Mouse (Mus musculus): Measurements from ENCODE around the gene Scn8a.
A peak's percentile ranks its signal among the peaks of the same experiment; 100 is the strongest.
"Not testable (repeated sequence)": the region's sequence is repeated elsewhere in the genome, so short reads cannot be mapped to it uniquely, and the experiment has no call there.

The Scn8a gene

DNA sequence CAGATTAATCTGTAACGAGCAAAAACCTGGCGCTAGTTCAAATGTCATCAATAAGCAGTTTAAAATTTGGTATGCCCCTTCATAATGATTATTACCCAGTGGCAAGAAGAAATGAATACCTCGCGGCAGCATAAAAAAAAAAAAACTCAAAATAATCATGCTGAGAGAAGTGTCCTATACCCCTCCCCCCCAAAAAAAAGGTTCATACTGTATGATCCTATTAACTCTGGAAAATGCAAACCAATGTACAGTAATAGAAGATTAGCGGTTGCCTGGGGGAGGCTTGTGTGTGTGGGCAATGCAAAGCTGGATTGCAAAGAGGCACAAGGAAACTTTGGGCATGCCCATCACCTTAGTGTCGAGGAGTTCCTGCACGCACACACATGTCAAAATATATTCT lies at the start of gene Scn8a:
TSS of gene Scn8a (plus strand) at position 301 of the 400 bp plus-strand sequence.
- DNase-seq (ENCODE audit: low spot score in 2 of 2): no peak

DNA sequence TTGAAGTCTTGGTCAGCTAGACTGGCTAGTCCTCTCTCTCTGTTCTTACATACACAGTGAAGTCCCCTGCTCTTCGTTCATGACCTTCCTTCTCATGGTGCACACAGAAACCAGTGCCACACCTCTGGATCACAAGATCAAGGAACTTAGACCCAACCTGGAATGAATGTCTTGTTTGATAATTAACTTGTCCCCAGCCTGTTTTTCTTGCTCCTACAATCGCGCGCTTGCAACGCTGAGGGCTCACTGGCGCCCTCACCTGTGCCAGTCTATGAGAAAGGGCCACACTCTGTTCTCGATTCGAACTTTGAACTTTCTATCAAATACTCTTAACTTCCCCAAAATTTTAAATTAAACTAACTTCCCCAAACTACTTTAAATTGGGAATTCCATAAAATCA lies 47.8 kb upstream of the Scn8a start:
- DNase-seq (ENCODE audit: low spot score in 2 of 2): no peak

DNA sequence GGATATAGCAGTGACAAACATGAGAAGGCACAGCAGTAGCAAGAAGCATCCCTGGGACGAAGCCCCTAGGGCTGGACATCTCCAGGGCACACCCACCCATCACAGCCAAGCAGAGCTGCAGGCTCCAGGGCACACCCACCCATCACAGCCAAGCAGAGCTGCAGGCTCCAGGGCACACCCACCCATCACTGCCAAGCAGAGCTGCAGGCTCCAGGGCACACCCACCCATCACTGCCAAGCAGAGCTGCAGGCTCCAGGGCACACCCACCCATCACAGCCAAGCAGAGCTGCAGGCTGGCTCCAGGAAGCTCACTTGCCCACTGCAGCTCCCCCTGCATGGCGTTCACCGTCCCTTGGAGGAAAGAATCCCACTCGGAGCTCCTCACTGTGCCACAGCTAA lies 47.3 kb upstream of the Scn8a start:
- DNase-seq (ENCODE audit: low spot score in 2 of 2): not testable (repeated sequence)

DNA sequence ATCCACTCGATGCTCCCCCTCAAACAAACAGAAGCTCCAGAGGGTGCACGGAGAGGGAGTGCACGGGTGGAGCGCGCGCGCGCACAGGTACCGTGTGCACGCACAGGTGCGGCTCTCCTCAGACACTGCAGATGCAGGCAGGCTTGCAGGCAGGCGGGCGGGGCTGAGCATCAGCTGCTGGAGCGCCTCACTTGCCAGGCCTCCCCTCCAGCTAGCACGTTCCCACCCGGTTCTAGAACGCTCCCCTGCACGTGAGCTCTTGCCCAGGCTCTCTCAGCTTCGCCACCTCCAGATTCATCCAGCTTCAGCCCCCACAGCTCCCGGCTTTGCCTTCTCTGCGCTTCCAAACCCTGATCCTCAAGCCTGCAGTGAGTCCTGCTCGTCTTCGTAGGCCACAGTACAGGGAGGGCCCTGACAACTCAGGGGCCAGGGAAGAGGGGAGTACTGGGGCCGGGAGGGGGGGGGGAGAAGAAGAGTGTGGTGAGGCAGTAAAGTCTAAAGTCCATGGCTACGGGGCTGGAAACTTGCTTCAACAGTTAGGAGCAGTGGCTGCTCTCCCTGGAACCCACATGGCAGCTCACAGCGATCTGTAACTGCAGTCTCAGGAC lies 44.3 kb upstream of the Scn8a start:
- peak; percentile 76 to 82 for DNase-seq (ENCODE audit: low spot score in 2 of 2)

DNA sequence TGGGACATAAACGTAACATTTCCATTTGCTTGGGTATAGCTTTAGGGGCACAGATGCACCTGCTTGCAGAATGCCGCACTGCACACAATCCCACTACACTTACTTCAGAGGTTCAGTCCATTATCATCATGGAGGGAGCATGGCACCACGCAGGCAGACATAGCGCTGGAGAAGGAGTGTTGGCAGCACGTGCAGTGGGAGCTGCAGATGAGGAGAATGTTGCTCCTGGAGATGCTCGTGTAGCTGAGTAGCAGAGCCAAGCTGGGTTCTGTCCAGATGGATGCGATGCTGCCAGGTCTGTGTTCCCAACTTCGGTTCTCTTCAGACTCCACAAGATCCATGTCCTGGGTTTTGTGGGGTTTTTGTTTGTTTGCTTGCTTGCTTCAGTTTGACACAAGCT lies 43.6 kb upstream of the Scn8a start:
- no peak for DNase-seq (ENCODE audit: low spot score in 2 of 2)

DNA sequence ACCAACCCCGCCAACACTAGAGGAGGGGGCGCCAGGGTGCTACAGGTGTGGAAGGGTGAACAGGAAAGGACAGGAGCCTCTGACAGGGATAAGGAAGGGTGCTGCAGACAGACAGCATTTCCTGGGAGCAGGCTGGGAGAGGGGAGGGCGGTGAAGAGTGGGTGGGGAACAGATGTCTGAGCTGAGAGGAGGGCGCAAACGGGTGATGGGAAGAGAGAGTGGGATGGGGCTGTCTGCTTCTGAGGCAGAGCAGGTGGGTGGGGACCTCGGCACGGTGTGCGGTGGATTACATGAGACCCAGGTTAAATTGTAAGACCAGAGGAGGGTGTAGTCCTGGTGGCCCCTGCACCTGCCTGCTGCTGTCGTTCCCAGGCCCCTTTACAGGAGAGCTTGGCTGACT lies 39.9 kb upstream of the Scn8a start:
- peak; percentile 73 to 76 for DNase-seq (ENCODE audit: low spot score in 2 of 2)

DNA sequence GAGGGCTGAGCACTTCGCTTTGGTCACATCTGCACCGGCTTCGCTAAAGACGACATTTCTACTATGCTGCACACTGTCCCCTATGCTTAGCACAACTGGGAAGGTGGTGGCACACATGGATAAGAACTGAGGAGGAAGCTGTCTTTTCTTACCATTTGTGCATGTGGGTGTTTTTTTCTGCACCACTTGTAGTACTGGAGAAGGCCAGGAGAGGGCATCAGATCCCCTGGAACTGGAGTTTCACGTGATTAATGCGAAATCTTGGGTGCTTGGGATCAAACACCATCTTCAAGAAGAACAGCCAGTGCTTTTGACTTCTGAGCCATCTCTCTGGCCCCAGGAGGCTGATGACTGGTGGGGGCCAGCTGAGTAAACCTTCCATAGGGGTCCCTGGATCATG lies 39.0 kb upstream of the Scn8a start:
- no peak for DNase-seq (ENCODE audit: low spot score in 2 of 2)

DNA sequence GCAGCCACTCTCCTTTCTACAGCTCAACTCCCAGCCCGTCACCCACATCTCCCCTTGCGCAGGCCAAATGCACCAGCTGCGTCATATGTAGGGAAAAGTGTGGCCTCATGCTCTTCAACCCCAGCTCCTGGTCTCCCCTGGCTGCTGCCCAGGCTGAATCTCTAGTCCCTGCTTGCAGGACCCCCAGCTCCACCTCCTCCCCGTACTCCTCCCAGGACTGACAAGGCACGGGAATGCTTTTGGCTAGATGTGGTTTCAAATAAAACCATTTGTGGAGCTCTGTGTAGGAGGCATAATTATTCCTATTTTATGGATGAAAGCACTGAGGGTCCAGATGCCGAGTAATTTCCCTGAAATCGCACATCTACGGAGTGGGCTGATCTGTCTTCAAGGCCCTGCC lies 37.5 kb upstream of the Scn8a start:
- peak in 1 of 2 experiments; percentile 53 for DNase-seq (ENCODE audit: low spot score in 2 of 2)

DNA sequence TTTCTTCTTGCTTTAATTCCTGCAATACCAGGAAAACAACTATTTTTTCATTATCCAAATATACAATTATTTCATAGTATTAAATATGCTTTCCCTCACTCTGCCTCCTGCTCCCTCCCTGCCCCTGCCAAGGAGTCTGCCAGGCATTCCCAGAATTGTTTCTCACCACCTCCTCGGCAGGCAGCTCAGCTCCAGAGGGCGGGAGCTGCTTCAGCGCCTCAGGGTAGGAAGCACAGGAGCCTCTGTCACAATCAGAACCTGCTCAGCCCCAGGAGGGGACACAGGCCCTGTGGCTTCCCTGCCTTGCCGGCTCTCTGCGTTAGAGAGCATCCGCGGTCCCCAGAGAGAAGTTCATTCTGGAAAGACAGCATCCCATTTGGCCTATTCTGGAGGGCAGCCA lies 36.9 kb upstream of the Scn8a start:
- peak; percentile 55 to 79 for DNase-seq (ENCODE audit: low spot score in 2 of 2)

DNA sequence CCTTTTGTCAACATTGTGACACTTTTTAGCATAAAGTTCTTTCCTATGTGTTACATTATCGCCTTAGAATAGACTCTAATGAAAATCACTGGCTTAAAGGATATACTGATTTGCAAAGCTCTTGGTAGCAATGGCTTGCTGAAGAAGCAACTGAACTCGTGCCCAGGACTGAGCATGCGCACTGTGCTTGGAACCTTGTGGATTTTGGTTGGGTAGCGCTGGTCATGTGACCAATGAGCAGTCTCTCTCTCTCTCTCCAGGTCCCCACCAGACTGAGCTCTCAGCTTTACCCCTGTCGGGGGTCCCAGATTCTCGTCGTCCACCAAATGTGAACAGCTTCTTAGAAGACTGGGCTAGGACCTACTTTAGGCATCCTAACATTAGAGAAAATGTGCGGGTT lies 32.9 kb upstream of the Scn8a start:
- no peak for DNase-seq (ENCODE audit: low spot score in 2 of 2)

DNA sequence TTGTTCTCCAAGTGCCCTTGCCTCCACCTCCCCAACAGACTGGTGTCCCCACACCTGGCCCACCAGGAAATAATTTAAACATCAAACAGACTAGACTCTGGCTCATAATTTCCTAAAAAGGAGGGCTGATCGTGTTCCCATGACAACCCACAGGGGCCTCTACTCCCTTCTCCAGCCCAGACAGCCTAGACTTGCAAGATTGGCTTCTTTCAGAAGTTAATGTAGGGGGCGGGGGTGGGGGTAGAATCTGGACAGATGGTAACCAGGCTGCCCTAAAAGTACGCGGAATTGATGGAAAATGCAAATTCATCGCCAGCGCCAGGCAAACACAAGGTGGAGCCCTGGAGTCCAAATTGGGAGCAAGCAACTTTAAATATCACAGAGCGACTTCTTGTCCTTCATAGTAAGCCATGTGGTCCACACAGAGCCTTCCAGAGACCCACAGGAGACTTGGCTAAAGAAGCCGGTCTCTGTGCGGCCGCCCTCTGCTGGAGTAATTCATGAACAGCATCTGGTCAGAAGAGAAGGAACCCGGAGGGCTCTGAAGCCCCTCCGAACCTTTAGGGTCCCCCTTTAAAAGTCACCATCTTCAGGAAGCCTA lies 31.0 kb upstream of the Scn8a start:
- no peak for DNase-seq (ENCODE audit: low spot score in 2 of 2)

DNA sequence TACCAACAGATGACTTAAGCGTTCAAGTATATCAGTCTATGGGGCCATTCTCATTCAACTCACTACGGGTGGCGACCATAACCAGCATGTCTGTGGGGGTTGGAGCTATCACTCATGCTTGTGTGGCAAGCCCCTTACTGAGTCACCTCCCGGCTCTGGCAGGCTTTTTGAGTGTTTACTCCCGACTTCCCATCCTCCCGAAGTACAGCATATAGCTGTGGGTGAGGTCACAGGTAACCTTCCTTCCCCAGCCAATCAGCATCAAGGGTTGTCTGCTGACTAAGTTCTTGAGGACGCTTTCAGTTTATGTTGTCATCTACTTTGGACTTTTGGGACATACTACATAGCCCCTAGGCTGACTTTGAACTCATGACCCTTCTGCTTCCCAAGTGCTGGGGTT lies 25.3 kb upstream of the Scn8a start:
- DNase-seq (ENCODE audit: low spot score in 2 of 2): no peak

DNA sequence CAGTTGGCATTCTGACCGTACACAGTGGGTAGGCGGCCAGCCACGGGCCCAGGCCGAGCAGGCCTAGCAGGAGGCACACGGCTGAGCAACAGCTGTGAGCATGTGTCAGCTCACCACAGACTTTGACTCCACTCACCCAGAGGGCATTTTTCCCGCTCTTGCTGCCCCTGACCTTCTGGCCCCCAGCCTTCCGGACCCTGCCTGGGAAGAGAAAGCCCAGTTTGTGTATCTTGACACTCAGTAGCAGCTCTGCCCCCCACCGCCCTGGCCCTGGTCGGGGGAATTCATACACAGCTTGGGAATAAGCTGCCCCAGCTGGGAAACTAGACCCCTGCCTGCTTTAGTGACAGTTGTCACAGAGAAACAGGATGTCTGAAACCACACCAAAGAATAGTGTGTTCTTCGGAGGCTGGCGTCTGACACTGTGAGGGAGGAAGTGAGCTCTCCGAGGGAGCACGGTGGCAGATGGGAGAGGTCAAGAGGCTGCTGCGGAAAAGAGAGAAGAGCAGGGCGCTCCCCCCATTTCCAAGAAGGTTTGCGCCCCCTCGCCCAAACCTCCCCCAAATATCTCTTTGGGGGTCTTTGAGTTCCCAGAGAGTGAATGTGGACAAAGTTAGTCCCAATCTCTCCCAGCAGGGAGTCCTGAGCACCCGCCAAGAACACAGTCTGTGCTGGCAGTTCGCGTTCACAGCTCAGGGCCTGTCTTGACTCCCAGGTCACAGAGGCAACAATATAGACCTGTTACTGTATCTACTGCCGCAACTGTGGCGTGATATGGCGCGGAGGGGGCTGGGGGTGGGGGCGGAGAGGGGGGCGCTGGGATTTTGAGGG lies 24.4 kb upstream of the Scn8a start:
- no peak for DNase-seq (ENCODE audit: low spot score in 2 of 2)

DNA sequence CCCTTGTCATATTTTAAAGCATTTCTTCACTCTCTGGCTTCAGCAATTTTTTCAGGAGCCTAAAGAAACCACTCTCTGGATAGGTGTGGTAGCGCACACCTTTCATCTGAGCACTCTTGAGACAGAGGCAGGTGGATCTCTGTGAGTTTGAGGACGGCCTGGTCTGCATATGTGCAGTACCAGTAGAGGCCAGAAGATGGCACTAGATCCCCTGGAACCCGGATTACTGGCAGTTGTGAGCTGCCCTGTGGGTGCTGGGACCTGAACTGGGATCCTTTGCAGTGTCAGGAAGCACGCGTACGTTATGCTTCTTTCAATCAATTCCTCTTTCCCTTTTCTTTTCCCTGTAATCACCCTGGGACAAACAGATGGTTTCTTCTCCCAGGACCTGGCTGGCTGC lies 22.5 kb upstream of the Scn8a start:
- DNase-seq (ENCODE audit: low spot score in 2 of 2): no peak

DNA sequence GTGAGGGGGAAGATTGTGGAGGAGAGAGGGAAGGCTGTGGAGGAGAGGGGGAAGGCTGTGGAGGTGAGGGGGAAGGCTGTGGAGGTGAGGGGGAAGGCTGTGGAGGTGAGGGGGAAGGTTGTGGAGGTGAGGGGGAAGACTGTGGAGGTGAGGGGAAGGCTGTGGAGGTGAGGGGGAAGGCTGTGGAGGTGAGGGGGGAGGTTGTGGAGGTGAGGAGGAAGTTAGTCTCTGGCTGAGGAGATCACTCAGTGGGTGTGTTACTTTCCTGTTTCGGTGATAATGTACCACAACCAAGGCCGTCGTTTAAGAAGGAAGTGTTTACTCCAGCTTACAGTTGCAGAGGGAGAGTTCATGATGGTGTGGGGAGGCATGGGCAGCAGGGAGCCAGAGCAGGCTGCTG lies 12.1 kb upstream of the Scn8a start:
- DNase-seq (ENCODE audit: low spot score in 2 of 2): no peak

DNA sequence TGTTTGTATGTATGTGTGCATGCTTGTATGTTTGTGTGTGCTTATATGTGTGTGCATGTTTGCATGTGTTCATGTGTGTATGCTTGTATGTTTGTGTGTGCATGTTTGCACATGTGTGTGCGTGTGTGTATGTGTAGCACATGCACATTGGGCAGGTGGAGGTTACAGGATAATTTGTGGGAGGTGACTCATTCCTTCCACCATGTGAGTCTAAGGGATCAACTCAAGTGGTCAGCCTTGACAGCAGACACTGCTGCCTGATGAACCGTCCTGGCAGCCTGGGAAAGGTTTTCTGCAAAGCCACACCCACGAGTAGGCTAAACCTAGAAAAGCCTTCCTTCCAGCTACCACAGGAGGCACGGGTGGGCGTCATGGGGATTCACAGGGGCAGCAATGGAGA lies 8.8 kb upstream of the Scn8a start:
- no peak for DNase-seq (ENCODE audit: low spot score in 2 of 2)

DNA sequence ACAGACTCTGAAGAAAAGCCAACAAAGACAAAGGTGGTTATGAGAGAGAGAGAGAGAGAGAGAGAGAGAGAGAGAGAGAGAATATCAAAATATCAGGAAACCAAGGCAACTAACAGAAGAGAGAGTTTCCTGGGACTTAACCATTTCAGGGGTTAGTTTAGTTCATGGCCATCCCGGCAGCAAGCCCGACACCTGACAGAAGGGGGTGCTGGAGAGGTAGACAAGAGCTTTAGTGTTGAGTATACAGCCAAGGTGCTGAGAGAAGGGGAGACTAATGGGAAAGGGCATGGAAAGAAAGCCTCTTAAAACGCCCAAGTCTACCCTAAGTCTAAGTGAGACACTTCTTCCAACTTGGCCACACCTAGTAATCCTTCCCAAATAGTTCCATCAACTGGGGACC lies 4.1 kb upstream of the Scn8a start:
- no peak for DNase-seq (ENCODE audit: low spot score in 2 of 2)

DNA sequence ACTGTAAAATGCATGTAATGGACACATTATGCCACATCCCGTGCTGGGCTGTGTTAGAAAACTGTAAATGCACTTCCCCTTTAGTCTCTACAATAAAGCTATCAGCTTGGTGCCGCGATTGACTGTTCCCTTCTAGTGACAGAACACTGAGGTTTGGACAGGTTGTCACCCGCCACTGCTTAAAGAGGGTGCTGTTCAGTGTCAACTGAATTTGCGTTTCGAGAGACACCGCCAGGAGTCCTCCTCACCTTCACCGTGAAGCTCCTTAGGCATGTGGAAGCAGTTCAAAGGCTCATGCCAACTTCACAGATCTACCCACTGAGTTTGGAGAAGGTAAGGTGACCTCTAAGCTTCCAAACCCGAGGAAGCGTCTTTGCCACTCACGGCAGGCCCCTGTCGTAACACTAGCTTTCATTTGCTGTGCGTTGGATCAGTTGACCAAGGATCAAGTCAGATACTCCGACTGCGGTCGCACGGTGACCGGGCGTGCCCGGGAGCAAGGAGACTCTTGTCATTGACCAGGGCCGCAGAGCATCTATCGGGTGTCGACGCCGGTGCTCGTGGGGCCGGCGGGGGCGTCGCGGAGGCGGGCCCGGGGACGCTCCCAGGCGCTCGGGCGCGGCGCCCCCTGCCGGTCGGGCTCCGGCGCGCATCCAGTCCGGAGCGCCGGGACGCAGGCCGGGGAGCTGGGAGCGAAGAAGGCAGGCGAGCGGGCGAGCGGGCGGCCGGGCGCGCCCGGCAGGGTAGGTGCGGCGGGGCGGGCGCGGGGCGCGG lies 530 bp downstream of the Scn8a start:
- DNase-seq (ENCODE audit: low spot score in 2 of 2): peak; percentile 61 to 63

DNA sequence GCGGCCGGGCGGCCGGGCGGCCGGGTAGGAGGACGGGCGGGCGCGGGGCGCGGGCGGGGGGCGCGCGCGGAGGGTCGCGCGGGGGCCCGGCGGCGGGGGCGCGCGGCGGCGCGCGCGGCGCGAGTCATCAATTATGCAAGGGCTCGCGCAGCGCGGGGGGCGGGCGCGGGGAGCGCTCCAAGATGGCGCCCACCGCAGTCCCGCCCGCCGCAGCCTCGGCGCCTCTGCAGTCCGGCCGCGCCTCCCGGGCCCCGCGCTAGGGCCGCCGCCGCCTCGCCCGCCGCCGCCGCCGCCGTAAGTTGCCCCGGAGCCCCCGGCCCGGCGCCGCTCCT lies 1.1 kb downstream of the Scn8a start:
- no peak for DNase-seq (ENCODE audit: low spot score in 2 of 2)

DNA sequence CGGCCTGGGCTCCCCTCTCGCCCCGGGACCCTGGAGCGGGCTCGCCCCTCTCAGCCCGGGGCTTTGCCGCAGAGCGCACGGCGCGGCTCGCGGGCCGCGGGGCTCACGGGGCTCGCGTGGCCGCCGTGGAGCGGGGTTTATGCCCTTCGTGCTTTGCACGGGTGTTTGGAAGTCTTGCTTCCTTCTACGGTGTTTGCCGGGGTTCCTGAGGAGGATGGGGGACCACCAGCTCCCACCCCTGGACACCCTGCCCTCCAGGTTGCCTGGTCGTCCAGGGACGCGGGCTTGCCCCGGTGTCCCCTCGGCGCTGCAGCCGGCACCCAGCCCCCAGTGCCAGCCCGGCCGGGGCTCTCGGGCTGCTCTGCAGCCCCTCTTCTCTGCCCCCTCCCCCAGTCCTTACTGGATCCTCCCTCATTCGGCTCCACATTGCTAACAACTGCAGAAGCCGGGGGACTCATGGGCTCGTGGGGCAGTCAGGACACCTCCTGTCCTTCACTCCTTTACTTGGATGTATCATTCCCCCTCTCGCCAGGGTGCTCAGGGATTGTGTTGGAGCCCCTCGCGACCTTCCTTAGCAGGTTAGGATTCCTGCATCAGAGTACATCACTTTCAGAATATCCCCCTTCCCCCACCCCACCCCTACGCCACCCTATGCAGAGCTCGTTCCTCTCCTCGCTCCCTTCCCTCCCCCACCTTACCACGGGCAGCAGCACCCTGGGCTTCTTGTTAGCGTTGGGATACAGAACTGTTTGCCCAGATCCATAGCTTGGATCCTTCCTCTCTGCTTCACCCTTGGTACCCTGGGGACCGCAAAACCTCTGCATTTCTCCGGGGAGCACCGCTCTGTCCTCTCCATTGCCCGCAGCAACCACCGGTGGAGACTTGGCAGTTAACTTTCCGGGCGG lies 1.7 kb downstream of the Scn8a start:
- no peak for DNase-seq (ENCODE audit: low spot score in 2 of 2)

DNA sequence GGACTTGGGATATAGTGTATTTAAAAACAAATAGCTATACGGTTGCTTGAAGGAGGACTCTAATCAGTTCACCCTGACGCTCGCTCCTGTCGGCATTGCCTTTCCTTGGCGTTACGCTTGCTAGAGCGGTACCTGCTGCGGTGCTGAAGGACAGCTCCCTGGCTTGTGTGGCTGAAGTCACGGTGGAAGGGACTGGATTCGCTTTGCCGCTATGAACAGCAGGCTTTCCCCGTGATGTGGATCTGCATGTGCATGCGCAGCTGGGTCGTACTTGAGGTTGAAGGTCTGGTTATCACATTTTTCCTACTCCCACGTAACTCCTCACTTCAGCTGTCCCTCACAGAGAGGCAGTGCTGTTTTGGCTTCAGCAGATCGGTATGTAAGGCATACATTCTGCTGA lies 3.5 kb downstream of the Scn8a start:
- peak in 1 of 2 experiments; percentile 57 for DNase-seq (ENCODE audit: low spot score in 2 of 2)
